Mouse (Mus musculus) Patski (cell line): ENCODE results near the gene Ssbp4. TPM values are rescaled to one million over a fixed set of nuclear protein-coding genes. Genes with fewer than 3 reads are reported as not detected.

Experiments used
- ATAC-seq: fragments of 100-300 bp; one replicate; pipeline ENCODE4 v1.8.0; 2021
- CTCF ChIA-PET: fragments of 350-600 bp; sonication (Branson Sonifier 250); formaldehyde crosslinking; loops from one replicate; lab custom pipeline; 2022; ENCODE audit warnings: inconsistent platforms; lab: Charles Lee
- POLR2A ChIA-PET: fragments of 350-600 bp; sonication (Branson Sonifier 250); formaldehyde crosslinking; loops from one replicate; lab custom pipeline; 2022; ENCODE audit warnings: antibody characterized with exemption, inconsistent platforms; lab: Charles Lee
- DNase-seq: peaks from one replicate; pipeline ENCODE4 v3.0.0-alpha.2; 2011; ENCODE audit warnings: low read depth, low spot score
- H3K27me3 ChIP-seq: fragments of 371-371 bp; one replicate; pipeline ENCODE4 v1.5.1; 2021
- CTCF ChIP-seq: fragments of 100-300 bp; IDR thresholded peaks from one replicate; pipeline ENCODE4 v1.5.1; 2021
- in situ Hi-C: fragments of 300-500 bp; cut with MboI; formaldehyde crosslinking; loops from 3 replicates; pipeline ENCODE4 v1.11.1; 2018; ENCODE audit warnings: low pct_unique_long_range_greater_than_20kb, mixed read lengths
- polyA plus RNA-seq: library from polyadenylated mRNA; unstranded; gene quantifications from one replicate; pipeline ENCODE4 v1.2.3, GENCODE M21; 2021

Gene Ssbp4
- polyA plus RNA-seq, 1 experiment from 2014 or later, result 253 TPM

DNA sequence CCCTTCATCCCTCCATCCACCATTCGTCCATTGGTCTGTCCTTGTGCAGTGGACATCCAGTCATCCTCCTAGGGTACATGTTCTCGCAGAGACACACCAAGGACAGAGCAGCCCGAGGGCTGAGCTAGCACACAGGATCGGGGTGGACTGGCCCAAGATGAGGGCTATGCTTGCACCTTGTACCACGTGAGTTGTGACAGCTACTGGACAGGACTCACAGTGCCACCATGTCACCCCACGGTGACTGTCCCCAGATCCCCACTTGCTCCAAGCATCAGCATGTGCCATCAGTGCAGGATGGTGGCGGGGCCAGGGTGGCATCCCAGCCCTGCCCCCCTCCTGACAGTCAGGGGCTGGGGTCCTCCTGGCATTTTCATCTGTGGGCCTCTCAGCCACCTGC lies 4.1 kb downstream of the Ssbp4 start:
- no peaks in the 10 kb centered on the region for H3K27me3 ChIP-seq
- ChIA-PET CTCF (interaction anchor here (1.1 kb wide), 1 partner anchor 12 kb away, joined by 3 read pairs; no protein-coding TSS in a partner anchor), POLR2A (no interaction called here)
- no peak for DNase-seq
- in situ Hi-C loops, result no loop called here
- no peak for TF ChIP-seq CTCF
- no peak for ATAC-seq

DNA sequence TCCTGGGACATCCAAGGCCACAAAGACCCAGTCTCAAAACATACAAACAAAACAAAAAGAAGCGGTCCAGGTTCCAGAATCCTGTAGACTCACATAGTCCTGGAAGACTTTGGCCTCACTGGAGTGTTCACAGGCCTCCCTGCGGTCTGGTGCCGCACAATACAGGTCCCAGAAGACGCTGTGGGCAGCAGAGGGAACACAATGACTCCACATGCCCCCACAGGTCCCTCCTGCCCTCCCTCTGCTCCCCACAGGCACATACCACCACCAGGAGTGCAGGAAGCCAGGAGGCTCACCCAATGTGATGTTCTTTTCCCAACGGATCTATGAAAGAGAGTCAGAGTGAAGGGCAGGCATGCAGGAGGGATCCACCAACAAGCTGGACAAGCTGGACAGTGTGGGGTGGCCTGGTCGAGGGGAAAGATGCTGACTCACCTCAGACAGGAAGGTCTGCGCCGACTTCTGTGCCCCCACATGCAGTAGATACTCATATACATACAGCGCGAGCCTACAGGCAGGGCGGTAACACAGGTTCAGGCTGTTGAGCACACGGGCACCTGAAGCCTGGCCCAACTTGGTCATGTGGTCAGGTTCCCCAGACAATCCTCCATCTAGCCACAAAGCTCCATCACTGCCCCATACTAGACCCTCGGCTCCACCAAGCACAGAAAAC lies 6.4 kb downstream of the Ssbp4 start:
- POLR2A ChIA-PET, result no interaction called here

DNA sequence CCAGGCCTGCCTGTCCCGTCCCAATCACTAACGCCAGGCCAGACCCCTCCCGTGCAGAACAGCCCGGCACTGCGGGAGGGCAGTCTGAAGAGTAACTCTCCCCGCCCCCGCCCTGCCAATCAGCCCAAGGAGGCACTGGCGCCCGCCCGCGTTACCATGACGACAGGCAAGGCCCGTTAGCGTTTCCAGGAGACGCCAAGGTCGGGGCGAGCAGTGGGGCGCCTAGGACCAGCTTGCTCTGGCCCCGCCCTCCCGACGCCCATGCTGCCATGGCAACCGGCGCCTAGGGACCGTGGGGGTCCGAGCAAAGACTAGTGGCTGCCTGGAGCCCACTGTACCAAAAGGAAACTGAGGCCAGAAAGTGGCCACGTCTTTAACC lies 7.4 kb downstream of the Ssbp4 start:
- no peak for ATAC-seq
- in situ Hi-C loops, result no loop called here
- TF ChIP-seq CTCF, result no peak
- CTCF ChIA-PET, result no interaction called here
- no peaks in the 10 kb centered on the region for H3K27me3 ChIP-seq
- DNase-seq, result no peak
- POLR2A ChIA-PET, result no interaction called here

More for the DNA sequence above, 6.4 kb downstream of the Ssbp4 start:
- in situ Hi-C loops, result no loop called here
- TF ChIP-seq CTCF, result no peak
- CTCF ChIA-PET, result no interaction called here
- ATAC-seq, result no peak
- no peak for DNase-seq
- no peaks in the 10 kb centered on the region for H3K27me3 ChIP-seq

DNA sequence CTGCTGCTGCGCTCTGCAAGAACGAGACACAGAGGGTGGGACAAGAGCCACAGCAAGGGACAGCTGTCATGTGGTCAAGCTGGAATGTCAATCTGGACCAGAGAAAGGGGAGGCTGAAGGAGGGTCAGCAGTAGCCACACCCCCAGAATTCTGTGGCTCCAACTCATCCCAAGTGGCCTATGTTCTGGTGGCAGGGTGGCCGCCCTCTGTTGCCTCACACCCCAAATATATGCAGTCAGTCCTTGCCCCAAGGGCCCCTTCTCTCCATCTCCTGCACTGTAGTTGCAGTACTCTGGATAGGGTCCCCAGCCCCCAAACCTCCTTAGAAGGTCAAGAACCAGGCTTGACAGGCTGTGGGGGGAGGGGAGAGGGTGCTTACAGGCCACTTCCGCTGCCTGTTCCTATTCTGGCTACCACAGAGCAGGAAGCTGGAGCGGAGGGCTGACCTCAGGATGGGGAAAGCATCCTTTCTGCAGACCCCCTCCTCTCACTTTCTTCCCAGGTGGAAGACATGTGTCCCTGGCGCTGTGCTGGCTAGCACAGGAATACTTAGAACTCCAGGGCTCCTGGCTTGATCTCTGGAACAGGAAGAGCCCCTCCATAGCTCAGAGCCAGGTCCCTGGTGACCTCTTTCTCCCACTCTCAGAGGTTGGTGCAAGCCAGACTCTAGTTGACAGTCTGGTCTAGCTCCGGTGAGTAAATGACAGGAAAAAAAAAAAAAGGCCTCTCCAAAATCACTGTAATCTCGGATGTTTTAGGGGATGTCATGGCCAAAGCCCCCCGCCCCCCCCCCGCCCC lies 8.0 kb downstream of the Ssbp4 start:
- DNase-seq, result no peak
- no peaks in the 10 kb centered on the region for H3K27me3 ChIP-seq
- no peak for TF ChIP-seq CTCF
- ATAC-seq, result no peak
- ChIA-PET POLR2A (interaction anchor here (0.8 kb wide), 1 partner anchor 8 kb away, joined by 3 read pairs; the partner anchor contains the start of gene Ssbp4), CTCF (interaction anchor here (1.5 to 1.9 kb wide), 2 partner anchors 10 to 40 kb away, joined by 3 to 5 read pairs; no protein-coding TSS in a partner anchor)
- in situ Hi-C loops, result no loop called here

DNA sequence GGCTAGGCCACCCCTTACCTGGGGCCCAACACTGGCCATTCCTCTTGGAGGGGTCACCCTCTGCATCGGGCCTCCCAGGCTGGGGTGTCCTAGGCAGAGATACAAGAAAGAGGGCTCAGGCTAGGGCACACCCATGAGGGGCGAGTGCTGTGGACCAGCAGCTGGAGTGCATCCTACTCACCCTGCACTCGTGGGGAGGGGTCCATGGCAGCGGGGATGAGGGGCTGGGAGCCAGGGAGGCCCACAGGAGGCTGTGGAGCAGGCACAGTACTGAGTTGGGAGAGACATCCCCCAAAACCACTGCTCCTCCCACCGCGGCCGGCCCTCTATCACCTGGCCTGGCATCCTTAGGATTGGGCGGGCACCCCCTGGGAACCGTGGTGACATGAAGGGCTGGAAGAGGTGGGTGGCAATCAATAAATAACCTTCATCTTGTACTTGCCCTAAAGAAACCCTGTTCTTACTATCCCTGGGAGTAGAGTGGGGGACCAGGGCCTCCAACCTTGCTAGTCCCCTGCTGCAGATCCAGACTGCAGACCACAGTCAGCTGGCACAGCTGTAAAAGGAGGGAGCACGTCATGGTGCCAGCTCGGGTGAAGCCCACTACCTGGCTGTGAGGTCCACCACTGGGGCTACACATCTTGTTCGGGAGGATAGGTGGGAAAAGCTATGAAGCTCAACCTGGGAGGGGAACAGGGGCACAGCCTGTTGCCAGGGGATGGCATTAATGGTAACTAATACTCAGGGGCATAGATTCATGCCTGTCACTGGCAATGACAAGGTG lies 9.0 kb downstream of the Ssbp4 start:
- POLR2A ChIA-PET, result no interaction called here
- no peaks in the 10 kb centered on the region for H3K27me3 ChIP-seq
- no peak for ATAC-seq
- CTCF ChIA-PET, result interaction anchor here (1.5 to 1.9 kb wide), 2 partner anchors 11 to 39 kb away, joined by 3 to 5 read pairs; no protein-coding TSS in a partner anchor
- TF ChIP-seq CTCF, result no peak
- in situ Hi-C loops, result no loop called here
- no peak for DNase-seq

DNA sequence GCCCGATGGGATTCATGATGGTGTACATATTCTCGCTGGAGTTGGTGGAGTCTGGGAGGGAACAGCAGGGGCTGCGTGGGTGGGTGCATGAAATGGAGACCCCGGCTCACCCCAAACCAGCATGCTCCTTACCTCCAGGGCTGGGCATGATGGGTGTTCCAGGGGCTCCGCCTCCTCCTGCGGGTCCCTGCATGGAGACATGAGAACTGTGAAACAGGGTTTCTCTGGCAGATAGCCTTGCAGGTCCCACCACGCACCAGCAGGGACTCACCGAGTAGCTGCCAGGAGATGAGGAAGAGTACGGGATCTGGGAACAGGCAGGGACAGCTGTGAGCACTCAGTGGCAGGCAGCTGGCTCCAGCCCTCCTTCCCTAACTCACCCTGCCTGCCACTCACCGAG lies 9.9 kb downstream of the Ssbp4 start:
- no peak for ATAC-seq
- DNase-seq, result no peak
- TF ChIP-seq CTCF, result no peak
- ChIA-PET POLR2A (no interaction called here), CTCF (interaction anchor here (1.9 kb wide), 1 partner anchor 12 kb away, joined by 5 read pairs; no protein-coding TSS in a partner anchor)
- H3K27me3 ChIP-seq, result no peaks in the 10 kb centered on the region
- in situ Hi-C loops, result no loop called here

DNA sequence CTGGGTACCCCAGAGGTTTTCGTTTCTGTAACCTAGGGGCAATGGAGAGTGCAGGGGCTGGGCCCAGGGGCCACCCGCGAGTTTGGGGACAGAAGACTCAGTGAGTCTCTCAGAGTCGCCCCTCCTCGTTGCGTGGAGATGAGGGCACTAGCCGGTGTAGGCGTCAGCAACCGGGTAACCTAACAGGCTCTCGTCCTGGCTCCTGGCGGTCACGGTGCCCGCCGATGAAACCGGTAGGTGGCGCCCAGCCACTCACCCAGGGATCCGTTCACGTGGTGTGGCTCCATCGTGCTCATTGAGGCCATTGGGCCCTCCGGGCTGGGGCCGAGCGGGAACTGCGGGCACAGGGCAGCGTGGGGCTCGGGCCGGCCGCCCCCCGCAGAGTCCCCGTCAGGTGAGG lies 10.4 kb downstream of the Ssbp4 start:
- in situ Hi-C loops, result no loop called here
- CTCF ChIA-PET, result no interaction called here
- TF ChIP-seq CTCF, result no peak
- ATAC-seq (no peak), DNase-seq (no peak)
- H3K27me3 ChIP-seq, result no peaks in the 10 kb centered on the region
- POLR2A ChIA-PET, result no interaction called here

DNA sequence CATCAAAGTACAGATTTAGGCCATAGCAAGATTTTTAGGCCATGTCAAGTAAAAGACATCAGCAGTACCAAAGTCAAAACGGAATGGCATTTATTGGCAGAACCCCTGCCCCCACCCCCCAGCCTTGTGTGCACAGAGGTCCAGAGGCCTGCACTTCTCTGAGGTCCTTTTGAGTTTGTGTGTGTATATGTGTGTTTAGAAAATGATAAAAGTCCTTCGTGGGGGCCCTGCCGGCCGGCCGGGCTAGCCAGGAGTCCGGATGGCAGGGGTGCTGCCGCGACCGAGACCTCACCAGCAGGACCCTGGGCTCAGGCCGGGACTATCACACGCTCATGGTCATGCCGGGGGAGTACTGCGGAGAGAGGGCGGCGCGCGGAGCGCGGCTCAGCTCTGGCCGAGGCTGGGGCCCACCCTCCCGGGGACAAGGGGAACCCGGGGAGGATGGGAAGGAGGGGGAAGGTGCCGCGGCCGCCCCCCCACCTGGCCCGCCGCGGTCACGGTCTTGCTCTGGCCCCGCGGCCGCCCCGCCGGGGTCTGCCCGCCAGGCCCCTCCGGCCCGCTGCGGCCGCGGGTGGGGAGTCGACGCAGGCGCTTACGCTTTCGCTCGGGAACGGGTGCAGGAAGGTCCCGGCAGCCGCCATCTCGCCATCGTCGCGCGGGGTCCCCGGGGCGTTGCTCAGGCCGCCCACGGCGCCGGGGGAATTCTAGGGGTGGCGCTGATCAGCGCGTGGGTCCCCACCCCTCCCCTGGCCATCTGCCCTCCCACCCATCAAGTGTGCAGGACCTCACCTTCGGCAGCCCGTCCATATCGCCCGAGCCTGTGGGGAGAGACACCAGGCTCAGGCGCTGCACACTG lies 11.0 kb downstream of the Ssbp4 start:
- DNase-seq (no peak), ATAC-seq (no peak)
- H3K27me3 ChIP-seq, result no peaks in the 10 kb centered on the region
- ChIA-PET CTCF (no interaction called here), POLR2A (interaction anchor here (1.3 kb wide), 1 partner anchor 11 kb away, joined by 3 read pairs; no protein-coding TSS in a partner anchor)
- in situ Hi-C loops, result no loop called here
- TF ChIP-seq CTCF, result no peak

DNA sequence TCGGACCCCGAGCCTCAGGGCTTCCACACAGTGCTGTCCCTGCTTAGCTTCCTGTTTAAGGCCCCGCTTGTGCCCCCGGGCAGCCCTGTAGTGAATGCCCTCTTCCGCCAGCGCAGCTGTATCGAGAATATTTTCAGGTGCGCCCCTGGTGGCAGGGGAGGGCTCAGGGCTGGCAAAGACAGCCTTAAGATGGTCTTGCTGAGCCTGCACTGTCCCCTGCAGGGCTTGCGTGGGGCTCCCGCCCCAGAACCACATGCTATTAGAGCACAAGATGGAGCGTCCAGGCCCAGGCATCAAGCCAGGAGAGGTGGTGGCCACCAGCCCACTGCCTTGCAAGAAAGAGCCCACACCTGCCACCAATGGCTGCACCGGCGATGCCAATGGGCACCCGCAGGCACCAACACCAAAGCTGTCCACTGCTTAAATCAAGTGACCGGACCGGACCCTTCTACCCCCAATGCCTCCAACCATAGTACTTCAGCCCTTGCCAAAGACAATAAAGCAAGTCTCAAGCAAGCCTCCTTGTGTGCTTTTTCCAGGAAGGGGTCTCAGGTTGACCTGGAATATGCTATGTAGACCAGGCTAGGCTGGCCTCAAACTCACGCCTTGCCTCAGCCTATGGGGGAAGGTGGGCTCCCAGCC lies 11.8 kb downstream of the Ssbp4 start:
- DNase-seq (no peak), ATAC-seq (no peak)
- in situ Hi-C loops, result no loop called here
- ChIA-PET POLR2A (interaction anchor here (1.0 to 1.3 kb wide), 2 partner anchors 11 to 12 kb away, joined by 3 to 6 read pairs; partner anchors contain the start of gene Ssbp4), CTCF (interaction anchor here (0.8 kb wide), 1 partner anchor 9 kb away, joined by 3 read pairs; no protein-coding TSS in a partner anchor)
- no peak for TF ChIP-seq CTCF
- no peaks in the 10 kb centered on the region for H3K27me3 ChIP-seq
